Mouse (Mus musculus) C2C12 (cell line): ENCODE data around the gene Olfr145.

Experiments
- CEBPB ChIP-seq: IDR thresholded peaks from one replicate; pipeline ENCODE4 v1.6.1; 2011; ENCODE audit warnings: low read depth, mild to moderate bottlenecking, control low read depth, moderate library complexity
- CTCF ChIP-seq: IDR thresholded peaks from one replicate; pipeline ENCODE4 v1.5.1; 2011; ENCODE audit not compliant: control insufficient read depth, insufficient read depth, insufficient read length
- FOSL1 ChIP-seq: IDR thresholded peaks from one replicate; pipeline ENCODE4 v1.8.0; 2011; ENCODE audit warnings: mild to moderate bottlenecking, low read length; ENCODE audit not compliant: poor library complexity, insufficient read depth, severe bottlenecking
- MAX ChIP-seq: IDR thresholded peaks from one replicate; pipeline ENCODE4 v1.6.1; 2011; ENCODE audit warnings: mild to moderate bottlenecking, control low read depth
- MYOD1 ChIP-seq: IDR thresholded peaks from one replicate; pipeline ENCODE4 v1.6.1; 2011; ENCODE audit warnings: low read depth; ENCODE audit not compliant: control insufficient read depth, insufficient read length
- MYOG ChIP-seq: IDR thresholded peaks from one replicate; pipeline ENCODE4 v1.6.1; 2011; ENCODE audit not compliant: control insufficient read depth, insufficient read length; ENCODE audit errors: extremely low read depth
- USF1 ChIP-seq: IDR thresholded peaks from one replicate; pipeline ENCODE4 v1.6.1; 2011; ENCODE audit warnings: low read depth, mild to moderate bottlenecking, control low read depth, moderate library complexity

DNA sequence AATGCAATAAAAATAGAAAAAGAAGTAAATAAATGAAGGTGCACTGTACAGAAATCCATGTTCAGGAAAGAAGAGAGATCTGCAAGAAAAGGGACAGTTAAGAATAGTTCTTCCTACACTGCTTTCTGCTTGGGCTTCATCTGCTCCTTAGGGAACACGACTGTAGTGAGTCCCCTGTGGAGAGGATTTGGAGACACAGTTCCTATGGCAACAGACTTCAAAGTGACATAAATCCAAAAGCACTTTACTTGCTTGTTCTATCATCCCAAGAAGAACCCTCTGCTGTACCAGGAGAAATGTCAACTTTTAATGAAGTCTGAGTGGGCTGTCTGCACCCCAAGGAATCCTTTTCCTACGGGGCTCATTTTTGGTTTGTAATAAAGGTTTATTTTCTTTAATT is 5.6 kb upstream of the Olfr145 start:
- TF ChIP-seq MYOD1 = no peak
- no peak for TF ChIP-seq CTCF
- TF ChIP-seq USF1 = no peak
- TF ChIP-seq MYOG = no peak
- TF ChIP-seq CEBPB = no peak
- TF ChIP-seq MAX = no peak
- TF ChIP-seq FOSL1 = no peak
